Mouse (Mus musculus): Measurements from ENCODE around the gene Slc25a44.

GRCm38 (mm10) chr3:88455588-88456264 lies 30.8 kb upstream of the Slc25a44 start:
- no peak for TF ChIP-seq GATA1 (IDR thresholded peaks at IDR 0.05; ENCODE audit: borderline replicate concordance, low read length)
- no peak for TF ChIP-seq CTCF (IDR thresholded peaks at IDR 0.05; ENCODE audit: low read depth, low read length)
- TF ChIP-seq POLR2AphosphoS5 (IDR thresholded peaks at IDR 0.05; ENCODE audit: insufficient replicate concordance, low read depth, low read length) = no peak
